Mouse (Mus musculus): Measurements from ENCODE around the gene Dctpp1. TPM values are rescaled to one million over a fixed set of nuclear protein-coding genes. Genes with fewer than 3 reads are reported as not detected.

Gene Dctpp1
- polyA plus RNA-seq (2017; shearing (Covaris generic)): 12.7 TPM

GRCm38 (mm10) chr7:127260309-127261111 is at the start of gene Dctpp1:
Dctpp1 (minus strand) TSS chr7:127260709.

GRCm38 (mm10) chr7:127296098-127296497 is 35.6 kb upstream of the Dctpp1 start, which contains the start of gene Itgal:
Itgal (plus strand) TSS chr7:127296260.

GRCm38 (mm10) chr7:127273925-127274789 is 13.6 kb upstream of the Dctpp1 start, which contains the start of gene Sephs2:
Sephs2 (minus strand) TSS chr7:127274055.

GRCm38 (mm10) chr7:127243870-127244657 is 16.4 kb downstream of the Dctpp1 start, which contains the start of gene Zfp771:
Zfp771 (plus strand) TSS chr7:127244274.

GRCm38 (mm10) chr7:127232622-127233367 is 27.7 kb downstream of the Dctpp1 start, which contains the start of the genes Zfp553 and Sept1:
Zfp553 (plus strand) TSS chr7:127233061.
Sept1 (minus strand) TSS chr7:127233130.

GRCm38 (mm10) chr7:127208553-127209438 is 51.7 kb downstream of the Dctpp1 start, which contains the start of gene Mylpf:
Mylpf (plus strand) TSS chr7:127208890.

GRCm38 (mm10) chr7:127208295-127208552 is 52.3 kb downstream of the Dctpp1 start, which contains the start of gene Tbc1d10b:
Tbc1d10b (minus strand) TSS chr7:127208468.

Other genes with a start within 250 kb of the Dctpp1 start
- gene Mvp, start 246.1 kb downstream of the Dctpp1 start, polyA plus RNA-seq (2017; shearing (Covaris generic)): 61.2 TPM
- gene Pagr1b, start 244.2 kb downstream of the Dctpp1 start, polyA plus RNA-seq (2017; shearing (Covaris generic)): not detected
- 19.7 TPM for gene Pagr1a, start 243.4 kb downstream of the Dctpp1 start, polyA plus RNA-seq (2017; shearing (Covaris generic))
- 57.3 TPM for gene Gm42742, start 239.6 kb downstream of the Dctpp1 start, polyA plus RNA-seq (2017; shearing (Covaris generic))
- 13.1 TPM for gene Prrt2, start 239.5 kb downstream of the Dctpp1 start, polyA plus RNA-seq (2017; shearing (Covaris generic))
- gene Maz, start 233.7 kb downstream of the Dctpp1 start, polyA plus RNA-seq (2017; shearing (Covaris generic)): 95.1 TPM
- 2.9 TPM for gene Kif22, start 218.2 kb downstream of the Dctpp1 start, polyA plus RNA-seq (2017; shearing (Covaris generic))
- gene Zg16, start 173.4 kb downstream of the Dctpp1 start, polyA plus RNA-seq (2017; shearing (Covaris generic)): not detected
- gene AI467606, start 169.3 kb downstream of the Dctpp1 start, polyA plus RNA-seq (2017; shearing (Covaris generic)): 66.8 TPM
- 9.2 TPM for gene Qprt, start 138.5 kb downstream of the Dctpp1 start, polyA plus RNA-seq (2017; shearing (Covaris generic))
- gene Spn, start 122.9 kb downstream of the Dctpp1 start, polyA plus RNA-seq (2017; shearing (Covaris generic)): 49.7 TPM
- gene Cd2bp2, start 64.7 kb downstream of the Dctpp1 start, polyA plus RNA-seq (2017; shearing (Covaris generic)): 55.9 TPM
- gene Tbc1d10b, start 52.2 kb downstream of the Dctpp1 start, polyA plus RNA-seq (2017; shearing (Covaris generic)): 51.9 TPM
- 12.4 TPM for gene Mylpf, start 51.8 kb downstream of the Dctpp1 start, polyA plus RNA-seq (2017; shearing (Covaris generic))
- gene Zfp553, start 27.6 kb downstream of the Dctpp1 start, polyA plus RNA-seq (2017; shearing (Covaris generic)): 8.8 TPM
- 475 TPM for gene Sept1, start 27.6 kb downstream of the Dctpp1 start, polyA plus RNA-seq (2017; shearing (Covaris generic))
- gene Zfp771, start 16.4 kb downstream of the Dctpp1 start, polyA plus RNA-seq (2017; shearing (Covaris generic)): 7.5 TPM
- gene Sephs2, start 13.3 kb upstream of the Dctpp1 start, polyA plus RNA-seq (2017; shearing (Covaris generic)): 24.9 TPM
- 346 TPM for gene Itgal, start 35.6 kb upstream of the Dctpp1 start, polyA plus RNA-seq (2017; shearing (Covaris generic))
- 0.21 TPM for gene Zfp768, start 84.9 kb upstream of the Dctpp1 start, polyA plus RNA-seq (2017; shearing (Covaris generic))
- gene Zfp747, start 115.3 kb upstream of the Dctpp1 start, polyA plus RNA-seq (2017; shearing (Covaris generic)): 19.6 TPM
- 5.6 TPM for gene 9130019O22Rik, start 126.5 kb upstream of the Dctpp1 start, polyA plus RNA-seq (2017; shearing (Covaris generic))
- gene E430018J23Rik, start 132.9 kb upstream of the Dctpp1 start, polyA plus RNA-seq (2017; shearing (Covaris generic)): 3.7 TPM
- gene Zfp764, start 146.1 kb upstream of the Dctpp1 start, polyA plus RNA-seq (2017; shearing (Covaris generic)): 10.0 TPM
- gene Zfp688, start 161.4 kb upstream of the Dctpp1 start, polyA plus RNA-seq (2017; shearing (Covaris generic)): 18.7 TPM
- gene Zfp689, start 188.4 kb upstream of the Dctpp1 start, polyA plus RNA-seq (2017; shearing (Covaris generic)): 12.1 TPM
- gene Prr14, start 198.9 kb upstream of the Dctpp1 start, polyA plus RNA-seq (2017; shearing (Covaris generic)): 122 TPM
- gene Fbrs, start 218.5 kb upstream of the Dctpp1 start, polyA plus RNA-seq (2017; shearing (Covaris generic)): 16.1 TPM

Data from effector memory CD4-positive, alpha-beta T cell, adult 5 months (primary cell).